13 mouse cellular contexts compared by ENCODE assay signal in the genomic region with DNA sequence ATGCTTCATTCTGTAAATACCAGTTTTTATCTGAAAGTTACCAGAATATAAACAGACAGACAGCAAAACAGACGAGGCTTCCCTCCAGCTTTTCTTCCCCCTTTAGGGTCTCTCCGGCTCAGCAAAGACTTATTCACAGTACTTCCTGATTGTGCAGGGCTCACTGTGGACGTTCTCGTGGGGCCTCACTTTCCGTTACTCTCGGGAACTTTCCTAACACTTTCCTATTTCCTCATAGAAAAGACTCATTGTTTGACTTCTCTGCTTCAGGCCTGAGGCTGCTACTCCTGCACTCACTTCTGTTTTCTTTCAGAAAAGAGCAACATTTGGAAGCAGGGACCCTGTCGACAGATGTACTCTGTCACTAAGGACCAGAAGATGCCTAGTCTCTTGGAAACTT.
DNase-seq lines count a peak whose midpoint lies in the region; ATAC-seq lines count a peak whose summit lies in the region.
"Had no signal": no experiment of that assay in that cellular context is flagged by ENCODE, and none has a peak within 500 bp of the region (broad histone marks: within the 10 kb centered on the region; RNA-seq: fewer than 3 reads in every experiment).

No protein-coding gene starts in this region.

- H3K4me1 ChIP-seq in intestine, embryonic 14.5 days (replicated peaks; ENCODE audit: control insufficient read depth, insufficient read depth, low read length): peaks cover 3% of the 10 kb centered on the region
- no peaks in the 10 kb centered on the region for H3K4me1 ChIP-seq in intestine, embryonic 16.5 days (ENCODE audit: control insufficient read depth, insufficient read depth, low read length)
- H3K4me1 ChIP-seq in neural tube, embryonic 11.5 days (ENCODE audit: control insufficient read depth, insufficient read depth, low read length): no peaks in the 10 kb centered on the region
- H3K4me1 ChIP-seq in neural tube, embryonic 15.5 days: no peaks in the 10 kb centered on the region
- peaks cover 28% of the 10 kb centered on the region for H3K4me1 ChIP-seq in limb, embryonic 10.5 days

- no peak overlapping the region for H3K4me3 ChIP-seq in intestine, embryonic 14.5 days (ENCODE audit: low read depth, low read length)
- H3K4me3 ChIP-seq in intestine, embryonic 16.5 days (ENCODE audit: low read length): no peak overlapping the region
- no peak overlapping the region for H3K4me3 ChIP-seq in neural tube, embryonic 11.5 days (ENCODE audit: low read depth, low read length)
- H3K4me3 ChIP-seq in neural tube, embryonic 15.5 days (replicated peaks): no peak overlapping the region
- no peak overlapping the region for H3K4me3 ChIP-seq in limb, embryonic 10.5 days
- H3K4me3 ChIP-seq: hindbrain, embryonic 10.5 days had no signal

- no peaks in the 10 kb centered on the region for H3K27me3 ChIP-seq in intestine, embryonic 14.5 days (replicated peaks; ENCODE audit: control insufficient read depth, insufficient read depth, low read length)
- H3K27me3 ChIP-seq in intestine, embryonic 16.5 days (replicated peaks; ENCODE audit: control insufficient read depth, insufficient read depth, low read length): no peaks in the 10 kb centered on the region
- no peaks in the 10 kb centered on the region for H3K27me3 ChIP-seq in neural tube, embryonic 11.5 days (ENCODE audit: control insufficient read depth, insufficient read depth, low read length)
- no peaks in the 10 kb centered on the region for H3K27me3 ChIP-seq in neural tube, embryonic 15.5 days (replicated peaks)
- no peaks in the 10 kb centered on the region for H3K27me3 ChIP-seq in limb, embryonic 10.5 days (ENCODE audit: low read depth, poor library complexity, severe bottlenecking)

- DNase-seq in intestine, embryonic 14.5 days (ENCODE audit: low spot score): no peak
- DNase-seq in neural tube, embryonic 11.5 days (ENCODE audit: low spot score): peak; percentile 23
- no peak for DNase-seq in limb, embryonic 10.5 days (ENCODE audit: low spot score)
- DNase-seq in cerebellum, adult 11-12 months: no peak
- DNase-seq in T-cell, adult 2 months (ENCODE audit: low spot score): no peak
- no peak for DNase-seq in left cerebral cortex, adult 18-20 months (ENCODE audit: low spot score in 2 of 2)
- DNase-seq: adrenal gland, postnatal 25 days; cerebellum, postnatal 25 days had no signal

- no peak for ATAC-seq in intestine, embryonic 14.5 days (replicated peaks; ENCODE audit: low FRiP score, low TSS enrichment, low read depth)
- no peak for ATAC-seq in intestine, embryonic 16.5 days
- no peak for ATAC-seq in neural tube, embryonic 11.5 days (ENCODE audit: insufficient read depth, low FRiP score, low TSS enrichment)
- no peak for ATAC-seq in neural tube, embryonic 15.5 days (ENCODE audit: low FRiP score)
- ATAC-seq: forebrain, embryonic 14.5 days had no signal

- 0 out of 2 replicates have a peak overlapping the region, but pooled peaks have one; percentile 19 for H3K27ac ChIP-seq in intestine, embryonic 14.5 days (ENCODE audit: low read depth)
- no peak overlapping the region for H3K27ac ChIP-seq in intestine, embryonic 16.5 days (ENCODE audit: low read length)
- H3K27ac ChIP-seq in neural tube, embryonic 11.5 days (ENCODE audit: low read depth, low read length): no peak overlapping the region
- no peak overlapping the region for H3K27ac ChIP-seq in neural tube, embryonic 15.5 days (replicated peaks)
- peak overlapping the region; percentile 63 for H3K27ac ChIP-seq in limb, embryonic 10.5 days
- H3K27ac ChIP-seq: macrophage had no signal

- H3K4me2 ChIP-seq in intestine, embryonic 14.5 days (ENCODE audit: low read length): no peak overlapping the region
- H3K4me2 ChIP-seq in intestine, embryonic 16.5 days (ENCODE audit: low read depth, low read length): no peak overlapping the region
- H3K4me2 ChIP-seq in neural tube, embryonic 11.5 days (ENCODE audit: low read depth): no peak overlapping the region
- no peak overlapping the region for H3K4me2 ChIP-seq in neural tube, embryonic 15.5 days

- H3K9ac ChIP-seq in intestine, embryonic 14.5 days (ENCODE audit: low read length): no peak overlapping the region
- H3K9ac ChIP-seq in intestine, embryonic 16.5 days (ENCODE audit: low read depth, low read length): no peak overlapping the region
- no peak overlapping the region for H3K9ac ChIP-seq in neural tube, embryonic 11.5 days (ENCODE audit: low read length)
- H3K9ac ChIP-seq in neural tube, embryonic 15.5 days (replicated peaks): no peak overlapping the region

- H3K36me3 ChIP-seq in intestine, embryonic 14.5 days (ENCODE audit: control insufficient read depth, insufficient read depth, low read length): no peaks in the 10 kb centered on the region
- no peaks in the 10 kb centered on the region for H3K36me3 ChIP-seq in intestine, embryonic 16.5 days (ENCODE audit: control insufficient read depth, insufficient read depth, low read length)
- H3K36me3 ChIP-seq in neural tube, embryonic 11.5 days (ENCODE audit: control insufficient read depth, insufficient read depth, low read length): no peaks in the 10 kb centered on the region
- no peaks in the 10 kb centered on the region for H3K36me3 ChIP-seq in neural tube, embryonic 15.5 days
- H3K36me3 ChIP-seq in limb, embryonic 10.5 days: no peaks in the 10 kb centered on the region
- H3K36me3 ChIP-seq: hindbrain, embryonic 10.5 days had no signal

- 19% methylated on average over 7 of the region's 7 CpGs for WGBS in intestine, embryonic 14.5 days
- 24% methylated on average over 7 of the region's 7 CpGs for WGBS in intestine, embryonic 16.5 days
- 61% methylated on average over 7 of the region's 7 CpGs for WGBS in neural tube, embryonic 11.5 days
- 66% methylated on average over 7 of the region's 7 CpGs for WGBS in neural tube, embryonic 15.5 days
- WGBS in limb, embryonic 10.5 days: 64% methylated on average over 7 of the region's 7 CpGs

- no peaks in the 10 kb centered on the region for H3K9me3 ChIP-seq in intestine, embryonic 14.5 days (ENCODE audit: control insufficient read depth, low read length)
- H3K9me3 ChIP-seq in intestine, embryonic 16.5 days (ENCODE audit: control insufficient read depth, low read length): no peaks in the 10 kb centered on the region
- no peaks in the 10 kb centered on the region for H3K9me3 ChIP-seq in neural tube, embryonic 11.5 days (ENCODE audit: control insufficient read depth, low read length)
- no peaks in the 10 kb centered on the region for H3K9me3 ChIP-seq in neural tube, embryonic 15.5 days (replicated peaks)
- no peaks in the 10 kb centered on the region for H3K9me3 ChIP-seq in limb, embryonic 10.5 days (replicated peaks)
- H3K9me3 ChIP-seq: hindbrain, embryonic 10.5 days had no signal

Comparison
In these comparisons a context has a peak if more than half of its experiments do, and no peak if none do; other contexts are left out.
1. H3K27ac ChIP-seq: peak in intestine, embryonic 14.5 days (single experiment) and limb, embryonic 10.5 days (single experiment); none in intestine, embryonic 16.5 days (single experiment), neural tube, embryonic 11.5 days (single experiment) and neural tube, embryonic 15.5 days (single experiment).